Mouse (Mus musculus): ENCODE data around the gene Dtx4. TPM values are rescaled to one million over a fixed set of nuclear protein-coding genes. Genes with fewer than 3 reads are reported as not detected.

Gene Dtx4
- polyA plus RNA-seq, 1 experiment from 2014 or later, result 5.8 TPM

DNA sequence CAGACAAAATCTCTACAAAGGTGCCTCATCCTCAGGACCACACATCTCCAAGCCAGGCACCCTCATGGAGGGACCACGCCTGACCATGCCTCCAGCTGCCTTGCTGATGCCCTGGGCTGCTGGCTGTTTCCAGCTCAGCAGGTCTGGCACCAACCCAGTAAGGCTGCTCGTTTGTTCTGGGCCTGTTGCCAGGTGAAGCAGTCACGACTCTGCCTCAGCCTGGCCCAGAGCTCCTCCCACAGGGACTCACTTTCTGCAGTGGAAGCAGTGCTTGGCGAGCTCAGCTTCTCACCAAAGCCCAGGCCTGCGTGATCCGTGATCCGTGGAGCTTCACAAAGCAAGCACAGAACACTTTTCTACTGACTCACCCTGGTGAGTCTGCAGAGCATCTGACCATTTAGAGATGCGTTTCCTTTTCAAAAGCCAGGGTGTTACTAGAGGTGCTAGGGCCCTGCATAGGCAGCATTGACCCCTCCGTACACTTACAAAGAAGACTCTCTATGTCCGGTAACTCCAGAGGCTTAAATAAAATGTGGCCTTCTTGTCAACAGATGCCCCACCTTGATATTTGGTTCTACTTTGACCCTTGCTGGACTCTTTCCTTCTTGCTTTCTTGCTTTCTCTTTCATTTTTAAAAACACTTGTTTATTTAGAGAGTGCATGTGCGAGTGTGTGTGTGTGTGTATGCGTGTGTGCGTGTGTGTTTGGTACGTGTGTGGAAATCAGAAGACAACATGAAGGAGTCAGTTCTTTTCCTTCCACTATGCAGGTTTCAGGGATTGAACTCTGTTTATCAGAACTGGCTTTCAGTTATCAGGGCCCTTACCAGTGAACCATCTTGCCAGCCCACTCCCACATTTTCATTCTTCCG, 25.6 kb downstream of the Dtx4 start:
- ATAC-seq (ENCODE audit: low FRiP score, low read depth), result peak; percentile 93
- Histone ChIP-seq H3K9me3 (no peaks in the 10 kb centered on the region), H3K36me3 (peaks cover 5% of the 10 kb centered on the region; the same call in 1 of the 2 replicates), H3K4me2 (replicated peaks) (peak overlapping the region; percentile 23; the same call in 1 of the 2 replicates), H3K27me3 (no peaks in the 10 kb centered on the region), H3K27ac (peak overlapping the region; percentile 61), H3K9ac (no peak overlapping the region), H3K4me1 (peaks cover 24% of the 10 kb centered on the region), H3K4me3 (no peak overlapping the region)
- WGBS, result 55% methylated on average over 15 of the region's 15 CpGs

DNA sequence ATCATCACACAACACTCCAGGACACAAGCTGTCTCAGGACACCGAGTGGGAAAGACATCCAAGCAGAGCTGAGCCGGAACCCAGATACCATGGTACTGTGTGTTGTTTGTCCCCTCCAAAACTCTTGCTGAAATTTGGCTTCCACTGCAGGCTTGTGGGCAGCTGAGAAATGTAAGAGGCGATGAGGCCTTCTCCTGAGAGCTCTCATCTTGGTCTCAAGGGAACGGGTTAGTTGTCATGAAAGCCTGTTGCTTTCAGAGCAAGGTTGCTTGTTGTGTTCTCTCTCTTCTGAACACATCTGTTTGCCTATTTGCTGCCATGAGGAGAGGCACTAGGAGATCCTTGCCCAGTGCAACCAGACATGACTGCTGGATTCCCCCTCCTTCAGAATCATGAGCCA, 27.3 kb downstream of the Dtx4 start:
- Histone ChIP-seq H3K36me3 (no peaks in the 10 kb centered on the region), H3K9ac (no peak overlapping the region), H3K4me2 (replicated peaks) (no peak overlapping the region), H3K4me1 (peaks cover 24% of the 10 kb centered on the region), H3K27ac (no peak overlapping the region), H3K4me3 (no peak overlapping the region), H3K9me3 (no peaks in the 10 kb centered on the region), H3K27me3 (no peaks in the 10 kb centered on the region)
- 89% methylated on average over 4 of the region's 4 CpGs for WGBS
- ATAC-seq (ENCODE audit: low FRiP score, low read depth), result no peak

DNA sequence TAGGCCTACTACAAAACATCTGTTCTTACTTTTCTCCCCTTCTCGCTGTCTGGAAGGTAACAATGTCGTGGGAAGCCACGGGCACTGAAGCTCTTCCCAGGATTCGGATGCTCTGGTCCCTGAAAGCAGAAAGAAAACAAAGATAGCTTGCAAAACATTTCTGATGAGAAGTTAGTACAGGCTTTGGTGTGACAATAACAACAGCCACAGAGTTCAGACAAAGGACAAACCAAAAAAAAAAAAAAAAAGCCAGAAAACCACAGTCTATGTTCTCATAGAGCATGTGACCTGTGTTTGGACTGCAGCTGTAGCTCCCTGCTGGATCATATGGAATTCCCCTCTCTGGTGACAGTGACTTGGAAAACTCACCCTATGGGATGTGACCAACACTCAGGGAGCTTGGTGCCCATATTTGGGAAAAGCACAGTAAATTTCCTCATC, 28.0 kb downstream of the Dtx4 start:
- 0 out of 2 replicates have a peak overlapping the region, but pooled peaks have one; percentile 22 for H3K27ac ChIP-seq
- ATAC-seq (ENCODE audit: low FRiP score, low read depth), result no peak
- peaks cover 24% of the 10 kb centered on the region for H3K4me1 ChIP-seq
- no peaks in the 10 kb centered on the region for H3K36me3 ChIP-seq
- H3K9me3 ChIP-seq, result no peaks in the 10 kb centered on the region
- no peak overlapping the region for H3K9ac ChIP-seq
- H3K27me3 ChIP-seq, result no peaks in the 10 kb centered on the region
- 47% methylated on average over 4 of the region's 4 CpGs for WGBS
- no peak overlapping the region for H3K4me3 ChIP-seq
- no peak overlapping the region for H3K4me2 ChIP-seq (replicated peaks)

DNA sequence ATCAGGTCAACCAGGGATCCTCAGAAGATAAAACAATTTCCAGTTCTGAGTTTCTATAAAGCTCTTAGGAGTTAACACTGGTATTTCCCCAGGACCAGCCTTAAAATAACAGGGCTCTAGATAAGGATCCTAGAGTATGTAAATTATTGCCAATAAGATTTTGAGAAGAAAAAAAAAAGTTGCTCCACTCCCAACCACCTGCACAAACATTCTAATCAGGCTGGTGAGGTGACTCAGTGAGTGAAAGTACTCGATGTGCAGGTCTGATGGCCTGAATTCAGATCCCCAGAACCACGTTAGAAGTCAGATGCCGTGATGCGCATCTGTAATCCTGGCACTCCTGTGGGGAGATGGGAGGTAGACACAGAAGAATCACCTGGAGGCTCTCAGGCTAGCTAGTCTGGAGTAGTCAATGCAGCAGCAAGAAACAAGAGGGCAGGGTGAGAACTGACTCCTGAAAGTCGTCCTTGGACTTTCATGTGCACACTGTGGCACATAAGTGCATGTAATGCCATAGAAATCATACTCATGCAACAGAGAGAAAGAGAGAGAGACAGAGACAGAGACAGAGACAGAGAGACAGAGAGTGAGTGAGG, 28.8 kb downstream of the Dtx4 start:
- Histone ChIP-seq H3K4me2 (replicated peaks) (no peak overlapping the region), H3K9ac (no peak overlapping the region), H3K9me3 (no peaks in the 10 kb centered on the region), H3K4me1 (peaks cover 24% of the 10 kb centered on the region), H3K27ac (no peak overlapping the region), H3K27me3 (no peaks in the 10 kb centered on the region), H3K4me3 (no peak overlapping the region), H3K36me3 (no peaks in the 10 kb centered on the region)
- no peak for ATAC-seq (ENCODE audit: low FRiP score, low read depth)
- 80% methylated on average over 5 of the region's 5 CpGs for WGBS

DNA sequence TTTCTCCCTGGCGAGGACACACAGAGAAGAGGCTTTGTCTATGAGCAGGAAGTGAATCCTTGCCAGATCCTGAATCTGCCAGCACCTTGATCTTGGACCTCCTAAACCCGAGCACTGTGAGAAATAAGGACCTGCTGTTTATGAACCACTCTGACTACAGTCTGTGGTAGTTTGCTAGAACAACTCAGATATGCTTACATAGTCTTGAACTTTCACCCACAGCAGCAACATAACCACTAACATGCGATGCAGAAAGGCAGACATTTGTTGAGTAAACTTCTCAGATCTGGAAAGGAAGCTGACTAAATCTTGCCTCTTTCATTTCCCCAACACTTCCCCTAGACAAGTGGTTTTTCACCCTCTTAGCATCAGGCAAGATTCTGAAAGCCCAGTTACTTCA, 29.4 kb downstream of the Dtx4 start:
- Histone ChIP-seq H3K36me3 (no peaks in the 10 kb centered on the region), H3K27me3 (no peaks in the 10 kb centered on the region), H3K9me3 (no peaks in the 10 kb centered on the region), H3K4me2 (replicated peaks) (no peak overlapping the region), H3K4me3 (no peak overlapping the region), H3K4me1 (peaks cover 24% of the 10 kb centered on the region), H3K27ac (no peak overlapping the region), H3K9ac (no peak overlapping the region)
- 69% methylated on average over 3 of the region's 3 CpGs for WGBS
- ATAC-seq (ENCODE audit: low FRiP score, low read depth), result no peak

DNA sequence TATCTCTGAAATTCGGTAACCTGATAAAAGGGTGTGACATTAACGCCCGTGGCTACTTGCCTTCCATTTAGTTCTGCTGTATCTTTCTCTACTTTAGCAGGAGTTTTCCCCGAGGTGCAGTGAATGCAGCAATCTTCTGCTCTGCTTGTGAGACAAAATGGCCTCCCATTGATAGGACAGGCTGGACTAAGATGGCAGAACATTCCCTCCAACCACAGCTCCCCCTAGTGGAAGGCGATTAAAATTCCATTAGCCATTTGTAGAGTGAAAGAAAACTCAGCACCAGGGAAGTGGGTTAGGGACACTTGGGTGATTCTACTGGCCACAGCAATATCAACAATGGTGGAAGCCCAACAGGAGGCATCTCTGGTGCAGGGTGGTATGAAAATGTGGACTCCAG, 33.8 kb downstream of the Dtx4 start:
- WGBS, result 89% methylated on average over 5 of the region's 5 CpGs
- peaks cover 8% of the 10 kb centered on the region for H3K4me1 ChIP-seq
- no peak for ATAC-seq (ENCODE audit: low FRiP score, low read depth)
- no peak overlapping the region for H3K9ac ChIP-seq
- H3K27ac ChIP-seq, result no peak overlapping the region
- no peaks in the 10 kb centered on the region for H3K36me3 ChIP-seq
- H3K27me3 ChIP-seq, result no peaks in the 10 kb centered on the region
- no peaks in the 10 kb centered on the region for H3K9me3 ChIP-seq
- no peak overlapping the region for H3K4me3 ChIP-seq
- no peak overlapping the region for H3K4me2 ChIP-seq (replicated peaks)

DNA sequence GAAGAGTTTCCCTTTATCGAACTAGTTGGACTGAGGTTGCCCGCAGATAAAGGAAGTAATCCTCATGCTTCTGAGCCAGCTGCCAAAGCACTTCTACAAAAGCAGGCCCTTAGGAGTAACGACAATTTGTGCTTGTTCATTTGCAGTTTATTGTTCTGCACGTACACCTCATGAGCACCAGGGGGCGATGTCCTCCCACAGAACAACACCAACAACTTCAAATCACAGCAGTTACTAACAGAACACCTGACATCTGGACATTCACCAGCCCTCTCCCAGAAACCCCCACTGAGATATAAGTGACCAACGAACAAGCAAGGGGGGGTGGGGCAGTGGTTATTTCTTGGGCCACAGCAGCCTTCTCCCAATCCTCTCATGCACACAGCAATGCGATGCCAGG, 35.0 kb downstream of the Dtx4 start:
- no peaks in the 10 kb centered on the region for H3K27me3 ChIP-seq
- H3K36me3 ChIP-seq, result no peaks in the 10 kb centered on the region
- H3K4me3 ChIP-seq, result no peak overlapping the region
- H3K4me1 ChIP-seq, result peaks cover 7% of the 10 kb centered on the region; the same call in 1 of the 2 replicates
- WGBS, result 27% methylated on average over 7 of the region's 7 CpGs
- H3K9ac ChIP-seq, result no peak overlapping the region
- no peak overlapping the region for H3K4me2 ChIP-seq (replicated peaks)
- no peak overlapping the region for H3K27ac ChIP-seq
- ATAC-seq (ENCODE audit: low FRiP score, low read depth), result peak; percentile 45; the same call in 1 of the 2 replicates
- H3K9me3 ChIP-seq, result no peaks in the 10 kb centered on the region

DNA sequence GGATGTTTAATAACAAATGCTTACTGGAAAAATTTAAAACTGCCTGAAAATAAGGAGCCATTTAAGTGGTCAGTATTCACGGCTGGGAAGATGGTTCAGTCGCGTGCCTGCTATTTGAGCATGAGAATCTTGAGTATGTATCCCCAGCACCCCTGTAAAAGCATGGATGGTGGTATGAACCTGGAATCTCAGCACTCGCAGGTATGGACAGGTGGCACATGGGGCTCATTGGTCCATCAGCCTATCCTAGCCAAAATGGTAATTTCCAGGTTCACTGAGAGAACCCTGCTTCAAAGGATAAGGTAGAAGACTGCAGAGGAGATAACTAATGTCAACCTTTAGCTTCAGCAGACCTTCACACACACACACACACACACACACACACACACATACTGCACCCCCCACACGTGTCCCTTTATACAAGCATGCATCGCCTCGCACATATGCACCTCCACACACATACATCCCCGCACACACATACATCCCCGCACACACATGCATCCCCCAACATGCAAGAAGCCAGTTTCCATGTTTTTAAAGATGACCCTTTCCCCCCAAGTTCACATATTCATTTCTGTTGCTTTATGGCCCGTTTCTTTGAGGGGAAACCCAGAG, 35.6 kb downstream of the Dtx4 start:
- Histone ChIP-seq H3K9ac (no peak overlapping the region), H3K36me3 (no peaks in the 10 kb centered on the region), H3K9me3 (no peaks in the 10 kb centered on the region), H3K4me2 (replicated peaks) (no peak overlapping the region), H3K27me3 (no peaks in the 10 kb centered on the region), H3K4me1 (peaks cover 7% of the 10 kb centered on the region; the same call in 1 of the 2 replicates), H3K27ac (no peak overlapping the region), H3K4me3 (no peak overlapping the region)
- 91% methylated on average over 10 of the region's 10 CpGs for WGBS
- no peak for ATAC-seq (ENCODE audit: low FRiP score, low read depth)

DNA sequence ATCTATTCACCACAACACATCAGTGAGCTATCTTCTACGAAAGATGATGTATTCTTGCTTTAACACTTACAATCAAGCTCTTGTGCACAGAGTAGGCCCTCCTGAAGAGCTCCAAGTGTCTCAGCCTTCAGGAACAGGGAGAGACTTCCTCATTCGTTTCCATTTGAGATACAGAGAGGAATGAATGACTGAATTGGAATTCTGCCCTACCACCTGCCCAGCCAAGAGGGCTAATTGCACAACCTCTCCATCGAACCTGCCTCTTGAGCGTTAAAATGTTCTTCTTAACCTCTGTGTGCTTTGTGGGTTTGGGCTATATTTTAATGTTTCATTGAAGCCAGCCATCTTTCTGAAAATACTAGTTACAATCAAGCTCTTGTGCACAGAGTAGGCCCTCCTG, 36.6 kb downstream of the Dtx4 start:
- peaks cover 7% of the 10 kb centered on the region; the same call in 1 of the 2 replicates for H3K4me1 ChIP-seq
- no peak overlapping the region for H3K27ac ChIP-seq
- no peaks in the 10 kb centered on the region for H3K36me3 ChIP-seq
- no peak overlapping the region for H3K9ac ChIP-seq
- H3K9me3 ChIP-seq, result no peaks in the 10 kb centered on the region
- no peaks in the 10 kb centered on the region for H3K27me3 ChIP-seq
- H3K4me3 ChIP-seq, result no peak overlapping the region
- 78% methylated on average over 4 of the region's 4 CpGs for WGBS
- no peak overlapping the region for H3K4me2 ChIP-seq (replicated peaks)
- no peak for ATAC-seq (ENCODE audit: low FRiP score, low read depth)

DNA sequence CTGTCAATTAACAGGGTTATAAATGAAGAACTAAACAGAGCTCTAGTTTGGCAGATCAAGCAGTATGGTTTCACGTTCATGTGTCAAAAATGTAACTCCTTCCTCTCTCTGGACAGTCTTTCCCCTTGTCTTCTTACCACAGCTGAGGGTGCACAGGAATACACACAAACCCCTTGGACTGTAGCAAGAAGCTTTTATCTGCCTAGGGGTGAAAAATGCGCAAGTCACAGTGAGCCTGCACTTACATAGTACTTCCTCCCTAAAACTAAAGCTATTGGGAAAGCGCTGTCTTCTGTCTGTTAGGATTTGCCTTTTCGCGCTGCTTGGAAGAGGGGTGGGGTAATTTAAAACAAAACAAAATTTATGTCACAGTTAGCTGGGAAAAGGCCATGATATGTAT, 37.1 kb downstream of the Dtx4 start:
- no peak for ATAC-seq (ENCODE audit: low FRiP score, low read depth)
- H3K27me3 ChIP-seq, result no peaks in the 10 kb centered on the region
- H3K9ac ChIP-seq, result no peak overlapping the region
- H3K4me3 ChIP-seq, result no peak overlapping the region
- WGBS, result 76% methylated on average over 5 of the region's 5 CpGs
- H3K4me2 ChIP-seq (replicated peaks), result no peak overlapping the region
- H3K4me1 ChIP-seq, result peaks cover 7% of the 10 kb centered on the region; the same call in 1 of the 2 replicates
- no peaks in the 10 kb centered on the region for H3K36me3 ChIP-seq
- H3K9me3 ChIP-seq, result no peaks in the 10 kb centered on the region
- H3K27ac ChIP-seq, result no peak overlapping the region

DNA sequence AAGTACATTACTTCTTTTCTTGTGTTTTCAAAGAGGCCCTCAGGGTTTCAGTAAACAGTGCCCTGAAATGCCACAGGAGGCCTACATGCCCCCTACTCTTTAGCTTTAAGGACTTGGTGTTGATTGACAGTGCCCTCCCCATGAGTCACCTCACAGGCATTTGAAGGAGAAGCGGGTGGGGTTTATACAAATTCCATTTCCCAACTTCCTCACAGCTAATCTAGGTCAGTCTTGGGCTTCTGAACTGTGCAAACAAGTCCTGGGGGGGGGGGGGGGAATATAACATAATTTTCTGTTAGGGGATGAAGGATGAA, 37.6 kb downstream of the Dtx4 start:
- no peak for ATAC-seq (ENCODE audit: low FRiP score, low read depth)

More for the DNA sequence above, 37.6 kb downstream of the Dtx4 start:
- no peaks in the 10 kb centered on the region for H3K9me3 ChIP-seq
- no peak overlapping the region for H3K4me3 ChIP-seq
- H3K27ac ChIP-seq, result no peak overlapping the region
- H3K4me2 ChIP-seq (replicated peaks), result no peak overlapping the region
- 48% methylated on average over 1 of the region's 1 CpGs for WGBS
- H3K36me3 ChIP-seq, result no peaks in the 10 kb centered on the region
- no peak overlapping the region for H3K9ac ChIP-seq
- H3K27me3 ChIP-seq, result no peaks in the 10 kb centered on the region
- peaks cover 7% of the 10 kb centered on the region; the same call in 1 of the 2 replicates for H3K4me1 ChIP-seq
